Mouse (Mus musculus) hindbrain, embryonic 10.5 days (tissue): Measurements from ENCODE around the gene Glis3. TPM values are rescaled to one million over a fixed set of nuclear protein-coding genes. Genes with fewer than 3 reads are reported as not detected.
A peak's percentile ranks its signal among the peaks of the same experiment; 100 is the strongest.

Experiments
- DNase-seq: peaks from one replicate; pipeline ENCODE4 v3.0.0-alpha.2; 2017; ENCODE audit warnings: low spot score
- H3K27ac ChIP-seq: fragments of 300-500 bp; sonication (generic); 2 replicates; pipeline ENCODE4 v1.5.1; 2016; ENCODE audit warnings: mild to moderate bottlenecking, moderate library complexity
- H3K27me3 ChIP-seq: fragments of 300-500 bp; sonication (generic); 2 replicates; pipeline ENCODE4 v1.6.1; 2016; ENCODE audit warnings: mild to moderate bottlenecking; ENCODE audit not compliant: poor library complexity, insufficient read depth, severe bottlenecking
- H3K36me3 ChIP-seq: fragments of 300-500 bp; sonication (generic); 2 replicates; pipeline ENCODE4 v1.6.1; 2016; ENCODE audit warnings: mild to moderate bottlenecking, moderate library complexity
- H3K4me1 ChIP-seq: fragments of 300-500 bp; sonication (generic); replicated peaks from 2 replicates; pipeline ENCODE4 v1.6.1; 2016; ENCODE audit warnings: mild to moderate bottlenecking
- H3K4me3 ChIP-seq: fragments of 300-500 bp; sonication (generic); 2 replicates; pipeline ENCODE4 v1.5.1; 2016; ENCODE audit warnings: mild to moderate bottlenecking, moderate library complexity
- H3K9me3 ChIP-seq: fragments of 300-500 bp; sonication (generic); 2 replicates; pipeline ENCODE4 v1.6.1; 2016; ENCODE audit warnings: mild to moderate bottlenecking, moderate library complexity
- WGBS: fragments of 180-500 bp; shearing (Covaris S2); methylation state at CpG from one replicate; pipeline ENCODE4 v1.1.7; 2016; 5-methylcytosine and 5-hydroxymethylcytosine counted together
- polyA plus RNA-seq: library from polyadenylated mRNA; unstranded; fragments of >200 nt; fragmentation: Nextera tagmentation; extraction: Ambion mirVana; gene quantifications from 2 replicates; pipeline ENCODE4 v1.2.1, GENCODE M21; 2016

Glis3 gene
- polyA plus RNA-seq, 1 experiment from 2014 or later: 2.2 TPM

GRCm38 (mm10) chr19:28478055-28478454, 201.8 kb downstream of the Glis3 start:
- Histone ChIP-seq H3K4me1 (peaks cover 36% of the 10 kb centered on the region), H3K36me3 (no peaks in the 10 kb centered on the region), H3K27me3 (peaks cover 29% of the 10 kb centered on the region), H3K9me3 (no peaks in the 10 kb centered on the region), H3K27ac (peak overlapping the region; percentile 59; the same call in 1 of the 2 replicates), H3K4me3 (no peak overlapping the region)
- DNase-seq: no peak
- WGBS: 45% methylated on average over 6 of the region's 6 CpGs

- Histone ChIP-seq H3K27ac (peak overlapping the region; percentile 59), H3K4me3 (no peak overlapping the region), H3K36me3 (no peaks in the 10 kb centered on the region), H3K9me3 (no peaks in the 10 kb centered on the region), H3K4me1 (peaks cover 36% of the 10 kb centered on the region), H3K27me3 (peaks cover 29% of the 10 kb centered on the region)
- DNase-seq: peak; percentile 49
- 23% methylated on average over 6 of the region's 6 CpGs for WGBS
Measured at GRCm38 (mm10) chr19:28477326-28477863, 202.5 kb downstream of the Glis3 start.

GRCm38 (mm10) chr19:28473621-28474020, 206.3 kb downstream of the Glis3 start:
- no peak overlapping the region for H3K27ac ChIP-seq
- H3K9me3 ChIP-seq: no peaks in the 10 kb centered on the region
- no peaks in the 10 kb centered on the region for H3K36me3 ChIP-seq
- H3K4me3 ChIP-seq: no peak overlapping the region
- peaks cover 34% of the 10 kb centered on the region for H3K4me1 ChIP-seq
- no peak for DNase-seq
- 64% methylated on average over 5 of the region's 5 CpGs for WGBS
- H3K27me3 ChIP-seq: peaks cover 23% of the 10 kb centered on the region

- Histone ChIP-seq H3K27ac (no peak overlapping the region), H3K9me3 (no peaks in the 10 kb centered on the region), H3K36me3 (no peaks in the 10 kb centered on the region), H3K27me3 (peaks cover 19% of the 10 kb centered on the region), H3K4me1 (peaks cover 9% of the 10 kb centered on the region), H3K4me3 (no peak overlapping the region)
- WGBS: 80% methylated on average over 7 of the region's 8 CpGs
- DNase-seq: no peak
Measured at GRCm38 (mm10) chr19:28471144-28471543, 208.7 kb downstream of the Glis3 start.

GRCm38 (mm10) chr19:28465779-28466178, 214.1 kb downstream of the Glis3 start:
- Histone ChIP-seq H3K4me1 (peaks cover 6% of the 10 kb centered on the region), H3K4me3 (no peak overlapping the region), H3K27me3 (peaks cover 3% of the 10 kb centered on the region; the same call in 1 of the 2 replicates), H3K36me3 (no peaks in the 10 kb centered on the region), H3K9me3 (no peaks in the 10 kb centered on the region), H3K27ac (no peak overlapping the region)
- DNase-seq: no peak
- WGBS: 80% methylated on average over 5 of the region's 5 CpGs

GRCm38 (mm10) chr19:28454331-28454730, 225.5 kb downstream of the Glis3 start:
- Histone ChIP-seq H3K4me3 (no peak overlapping the region), H3K27ac (no peak overlapping the region), H3K27me3 (no peaks in the 10 kb centered on the region), H3K9me3 (no peaks in the 10 kb centered on the region), H3K4me1 (peaks cover 36% of the 10 kb centered on the region), H3K36me3 (no peaks in the 10 kb centered on the region)
- 91% methylated on average over 8 of the region's 8 CpGs for WGBS
- no peak for DNase-seq

GRCm38 (mm10) chr19:28452951-28453520, 226.8 kb downstream of the Glis3 start:
- DNase-seq: peak; percentile 29
- Histone ChIP-seq H3K36me3 (no peaks in the 10 kb centered on the region), H3K9me3 (no peaks in the 10 kb centered on the region), H3K4me3 (no peak overlapping the region), H3K27ac (peak overlapping the region; percentile 75), H3K4me1 (peaks cover 36% of the 10 kb centered on the region), H3K27me3 (no peaks in the 10 kb centered on the region)
- 30% methylated on average over 12 of the region's 12 CpGs for WGBS

GRCm38 (mm10) chr19:28448811-28449210, 231.1 kb downstream of the Glis3 start:
- H3K4me1 ChIP-seq: peaks cover 24% of the 10 kb centered on the region
- H3K4me3 ChIP-seq: no peak overlapping the region
- 91% methylated on average over 4 of the region's 4 CpGs for WGBS
- H3K27ac ChIP-seq: no peak overlapping the region
- no peaks in the 10 kb centered on the region for H3K27me3 ChIP-seq
- no peaks in the 10 kb centered on the region for H3K36me3 ChIP-seq
- no peaks in the 10 kb centered on the region for H3K9me3 ChIP-seq
- DNase-seq: no peak

- Histone ChIP-seq H3K4me1 (no peaks in the 10 kb centered on the region), H3K36me3 (no peaks in the 10 kb centered on the region), H3K27me3 (no peaks in the 10 kb centered on the region), H3K9me3 (no peaks in the 10 kb centered on the region), H3K4me3 (no peak overlapping the region), H3K27ac (no peak overlapping the region)
- 91% methylated on average over 4 of the region's 4 CpGs for WGBS
- no peak for DNase-seq
Measured at GRCm38 (mm10) chr19:28442161-28442560, 237.7 kb downstream of the Glis3 start.

GRCm38 (mm10) chr19:28436457-28437148, 243.3 kb downstream of the Glis3 start:
- WGBS: 85% methylated on average over 12 of the region's 12 CpGs
- no peak overlapping the region for H3K27ac ChIP-seq
- no peaks in the 10 kb centered on the region for H3K9me3 ChIP-seq
- H3K4me3 ChIP-seq: no peak overlapping the region
- H3K27me3 ChIP-seq: no peaks in the 10 kb centered on the region
- no peaks in the 10 kb centered on the region for H3K4me1 ChIP-seq
- DNase-seq: no peak
- no peaks in the 10 kb centered on the region for H3K36me3 ChIP-seq

GRCm38 (mm10) chr19:28428220-28428816, 251.6 kb downstream of the Glis3 start:
- 81% methylated on average over 6 of the region's 6 CpGs for WGBS
- H3K27ac ChIP-seq: no peak overlapping the region
- no peak for DNase-seq
- H3K27me3 ChIP-seq: no peaks in the 10 kb centered on the region
- no peaks in the 10 kb centered on the region for H3K4me1 ChIP-seq
- no peak overlapping the region for H3K4me3 ChIP-seq
- no peaks in the 10 kb centered on the region for H3K36me3 ChIP-seq
- H3K9me3 ChIP-seq: no peaks in the 10 kb centered on the region

- no peaks in the 10 kb centered on the region for H3K9me3 ChIP-seq
- 87% methylated on average over 5 of the region's 5 CpGs for WGBS
- DNase-seq: no peak
- no peak overlapping the region for H3K4me3 ChIP-seq
- no peaks in the 10 kb centered on the region for H3K36me3 ChIP-seq
- no peak overlapping the region for H3K27ac ChIP-seq
- no peaks in the 10 kb centered on the region for H3K4me1 ChIP-seq
- H3K27me3 ChIP-seq: no peaks in the 10 kb centered on the region
Measured at GRCm38 (mm10) chr19:28424180-28424579, 255.7 kb downstream of the Glis3 start.

GRCm38 (mm10) chr19:28422939-28423338, 256.9 kb downstream of the Glis3 start:
- 73% methylated on average over 9 of the region's 9 CpGs for WGBS
- no peak overlapping the region for H3K4me3 ChIP-seq

More at GRCm38 (mm10) chr19:28422939-28423338, 256.9 kb downstream of the Glis3 start:
- no peaks in the 10 kb centered on the region for H3K9me3 ChIP-seq
- no peak for DNase-seq
- no peaks in the 10 kb centered on the region for H3K36me3 ChIP-seq
- no peak overlapping the region for H3K27ac ChIP-seq
- H3K4me1 ChIP-seq: no peaks in the 10 kb centered on the region
- no peaks in the 10 kb centered on the region for H3K27me3 ChIP-seq
